Mouse (Mus musculus) cerebral cortex, adult 2 months (tissue): ENCODE data around the gene Nr2e1.

ENCODE experiments used
- WGBS: fragments of 180-500 bp; shearing (Covaris S2); methylation state at CpG from one replicate; pipeline ENCODE4 v1.1.7; 2018; 5-methylcytosine and 5-hydroxymethylcytosine counted together

Gene Nr2e1

DNA sequence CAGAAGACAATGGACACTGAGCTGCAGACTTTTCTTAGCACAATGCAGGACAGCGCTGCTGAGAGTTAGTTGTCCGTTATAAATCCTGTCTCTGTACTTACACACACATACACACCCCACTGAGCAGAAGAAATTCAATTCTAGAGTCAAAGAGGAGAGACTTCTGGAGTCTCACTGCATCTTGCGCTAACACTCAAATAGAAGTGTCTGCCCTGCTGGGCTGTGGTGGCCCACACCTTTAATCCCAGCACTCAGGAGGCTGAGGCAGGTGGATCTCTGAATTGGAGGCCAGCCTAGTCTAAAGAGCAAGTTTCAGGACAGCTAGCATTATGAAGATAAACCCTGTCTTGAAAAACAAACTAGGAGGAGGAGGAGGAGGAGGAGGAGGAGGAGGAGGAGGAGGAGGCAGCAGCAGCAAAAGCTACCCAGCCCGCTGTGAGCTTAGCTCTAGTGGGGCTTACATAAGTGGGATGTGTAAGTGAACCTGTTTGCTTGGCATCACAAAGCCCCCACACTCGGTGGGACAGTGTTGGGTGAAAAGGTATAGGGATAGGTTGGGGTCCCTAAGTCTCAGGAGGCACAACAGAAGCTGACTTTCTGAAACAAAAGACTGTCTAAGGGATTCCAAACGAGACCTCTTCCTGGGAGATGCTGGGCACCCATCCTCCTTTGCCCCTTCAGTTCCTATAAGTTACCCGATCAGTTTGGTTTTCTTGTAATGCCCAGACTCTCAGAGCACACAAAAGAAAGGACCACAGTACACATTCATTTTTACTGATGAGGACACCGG lies 4.7 kb upstream of the Nr2e1 start:
- 50% methylated on average over 8 of the region's 8 CpGs for WGBS

GRCm38 (mm10) chr10:42585596-42586305 lies 2.3 kb upstream of the Nr2e1 start:
- WGBS: 20% methylated on average over 22 of the region's 22 CpGs

DNA sequence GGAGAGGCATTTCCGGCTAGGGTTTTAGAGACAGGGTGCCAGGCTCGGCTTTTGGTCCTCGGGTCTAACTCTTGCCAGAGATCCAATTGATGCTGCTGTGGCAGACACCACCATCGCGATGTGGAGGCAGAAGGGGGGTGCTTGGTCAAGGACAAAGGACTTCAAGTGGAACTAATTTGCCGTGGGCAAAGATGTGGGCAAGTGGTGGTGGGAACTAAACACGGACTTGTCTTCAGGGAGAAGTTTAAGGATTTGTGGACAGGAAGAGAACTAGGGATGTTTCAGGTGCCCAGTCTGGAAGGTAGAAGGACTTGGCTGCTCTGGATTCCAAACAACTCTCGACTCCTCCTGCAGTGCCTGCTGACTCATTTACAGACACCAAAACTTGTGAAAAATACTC lies 1.7 kb upstream of the Nr2e1 start:
- WGBS: 9% methylated on average over 8 of the region's 8 CpGs

GRCm38 (mm10) chr10:42584436-42584983 lies 1.1 kb upstream of the Nr2e1 start:
- 4% methylated on average over 37 of the region's 37 CpGs for WGBS

DNA sequence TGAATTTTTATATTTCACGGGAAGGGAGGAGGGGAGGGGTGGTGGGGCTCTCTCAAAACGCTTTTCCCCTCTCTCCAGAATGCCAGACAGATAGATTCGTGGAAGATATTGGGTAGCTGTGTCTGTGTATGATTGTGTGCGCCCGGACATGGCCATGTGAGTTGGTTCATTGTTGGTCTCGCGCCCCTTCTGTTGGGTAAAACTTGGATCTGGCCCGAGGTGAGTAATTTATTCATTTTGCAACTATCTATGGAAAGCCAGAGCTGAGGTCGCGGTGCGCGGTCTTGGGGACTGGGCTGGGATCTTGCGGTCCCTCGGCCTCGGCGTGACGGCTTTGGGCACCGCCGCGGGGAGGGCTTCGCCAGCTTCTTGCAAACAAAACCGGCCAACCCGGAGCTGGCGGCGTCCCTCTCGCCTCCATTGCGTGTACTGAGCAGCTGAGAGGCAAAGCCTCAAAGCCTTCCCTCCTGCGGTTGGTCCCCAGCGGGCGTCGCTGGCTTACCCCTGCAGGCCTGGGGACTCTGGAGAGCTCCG lies 537 bp upstream of the Nr2e1 start:
- WGBS: under 1% methylated on average over 32 of the region's 32 CpGs

- WGBS: 1% methylated on average over 44 of the region's 44 CpGs
Measured at GRCm38 (mm10) chr10:42582566-42583110, 794 bp downstream of the Nr2e1 start.

- 6% methylated on average over 43 of the region's 45 CpGs for WGBS
Measured at GRCm38 (mm10) chr10:42581694-42582565, 1.5 kb downstream of the Nr2e1 start.

DNA sequence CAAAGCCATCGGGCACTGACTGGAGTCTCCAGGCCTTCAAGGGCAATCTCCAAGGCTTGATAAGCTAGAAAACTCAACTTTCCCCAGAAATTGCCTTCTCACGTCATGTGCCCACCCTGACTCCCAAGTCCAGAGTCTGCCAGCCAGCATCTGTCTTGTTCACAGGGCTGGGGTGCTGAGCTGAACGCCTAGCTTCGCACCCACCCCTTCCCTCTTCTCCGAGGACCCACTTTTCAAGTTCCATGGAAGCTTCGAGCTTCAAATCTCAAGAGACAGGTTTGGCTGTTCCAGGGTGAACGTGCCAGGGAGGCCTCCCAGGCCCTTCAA lies 2.5 kb downstream of the Nr2e1 start:
- WGBS: 31% methylated on average over 7 of the region's 7 CpGs

- 14% methylated on average over 29 of the region's 29 CpGs for WGBS
Measured at GRCm38 (mm10) chr10:42580131-42580950, 3.1 kb downstream of the Nr2e1 start.

- WGBS: 2% methylated on average over 41 of the region's 41 CpGs
Measured at GRCm38 (mm10) chr10:42579475-42580130, 3.8 kb downstream of the Nr2e1 start.

DNA sequence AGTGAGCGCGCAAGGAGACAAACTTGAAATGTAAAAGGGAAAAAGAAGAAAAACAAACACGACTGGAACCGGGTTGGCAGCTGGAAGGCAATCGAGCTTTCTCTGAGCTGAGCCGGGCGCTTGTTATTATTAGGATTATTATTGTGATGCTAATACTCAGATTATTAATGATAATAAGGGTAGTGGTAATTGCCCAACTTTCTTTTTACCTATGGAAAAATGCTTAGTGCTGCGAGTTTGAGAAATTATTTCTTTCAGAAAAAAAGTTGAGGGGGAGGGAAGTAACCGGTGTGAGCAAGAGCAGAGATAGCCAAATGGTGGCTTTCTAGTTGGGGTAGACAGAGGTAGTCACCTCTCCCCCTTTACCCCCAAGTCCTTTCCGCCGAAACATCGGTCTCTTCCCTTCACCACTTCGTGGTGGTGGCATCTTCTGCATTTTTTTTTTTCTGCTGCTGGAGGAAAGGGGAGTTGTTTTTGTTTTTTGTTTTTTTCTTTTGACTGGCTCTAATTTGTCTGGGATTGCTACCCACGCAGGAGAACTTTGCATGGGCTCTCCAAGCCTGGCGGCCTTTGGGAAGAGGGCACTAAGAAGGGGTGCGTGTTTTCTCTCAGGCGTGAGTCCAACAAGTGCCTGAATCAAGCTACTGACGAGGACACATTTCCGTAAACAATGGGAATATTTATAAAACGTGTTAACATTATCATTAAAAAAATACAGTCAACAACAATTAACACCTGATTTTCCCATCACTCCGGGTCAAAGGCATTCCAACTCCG lies 4.5 kb downstream of the Nr2e1 start:
- 15% methylated on average over 22 of the region's 22 CpGs for WGBS

GRCm38 (mm10) chr10:42578281-42578675 lies 5.2 kb downstream of the Nr2e1 start:
- WGBS: 22% methylated on average over 15 of the region's 15 CpGs

DNA sequence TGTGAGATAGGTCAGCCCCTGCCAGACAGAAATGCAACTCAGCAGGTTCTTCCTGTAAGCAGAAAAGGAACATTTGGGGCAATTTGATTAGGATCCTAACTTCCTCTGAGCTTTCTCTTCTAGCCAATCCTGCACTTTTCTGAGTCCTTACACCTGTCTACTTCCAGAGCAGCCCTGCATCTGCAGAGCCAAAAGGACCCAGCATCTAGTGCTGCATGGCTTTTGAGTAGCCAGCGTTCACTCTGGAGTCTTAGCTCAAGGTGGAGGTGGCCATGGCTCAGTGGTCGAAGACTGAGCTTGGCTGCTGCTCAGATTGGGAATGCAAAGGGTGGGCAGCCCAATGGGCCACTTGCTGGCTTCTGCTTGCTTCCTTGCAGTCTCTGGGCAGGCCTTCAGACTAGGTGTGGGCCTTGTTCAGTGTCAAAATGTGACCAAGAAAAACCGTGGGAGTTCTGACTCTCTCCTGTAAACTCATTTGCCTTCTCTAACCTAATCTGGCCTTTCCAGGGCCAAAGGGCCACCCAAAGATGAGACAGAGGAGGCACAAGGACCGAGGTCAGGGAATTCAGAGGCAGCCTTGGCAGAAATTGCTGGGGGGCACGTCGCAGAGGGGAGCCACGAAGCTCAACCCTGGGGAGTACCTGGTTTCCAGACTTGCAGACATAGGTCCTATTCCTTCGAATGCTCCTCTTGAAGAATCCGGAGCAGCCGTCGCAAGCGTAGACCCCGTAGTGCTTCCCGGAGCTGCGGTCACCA lies 5.7 kb downstream of the Nr2e1 start:
- 40% methylated on average over 15 of the region's 15 CpGs for WGBS

DNA sequence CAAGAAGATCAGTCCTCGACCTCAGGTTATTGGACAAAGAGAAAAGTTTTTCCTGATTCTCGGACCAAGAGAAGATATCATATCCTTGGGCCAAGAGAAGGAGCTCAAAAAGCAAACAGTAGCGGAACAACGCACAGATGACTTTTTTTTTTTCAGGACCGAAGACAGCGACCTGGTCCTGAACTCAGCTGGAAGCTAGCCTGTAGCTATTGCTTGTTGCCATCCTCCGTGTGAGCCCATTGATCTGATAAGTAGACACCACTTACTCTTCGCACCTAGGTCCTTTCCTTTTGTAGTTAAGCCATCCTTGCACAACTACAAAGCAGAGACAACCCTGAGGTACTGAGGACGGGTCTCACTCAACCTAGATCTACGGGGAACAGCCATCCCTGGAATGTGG lies 8.8 kb downstream of the Nr2e1 start:
- WGBS: 51% methylated on average over 10 of the region's 10 CpGs

DNA sequence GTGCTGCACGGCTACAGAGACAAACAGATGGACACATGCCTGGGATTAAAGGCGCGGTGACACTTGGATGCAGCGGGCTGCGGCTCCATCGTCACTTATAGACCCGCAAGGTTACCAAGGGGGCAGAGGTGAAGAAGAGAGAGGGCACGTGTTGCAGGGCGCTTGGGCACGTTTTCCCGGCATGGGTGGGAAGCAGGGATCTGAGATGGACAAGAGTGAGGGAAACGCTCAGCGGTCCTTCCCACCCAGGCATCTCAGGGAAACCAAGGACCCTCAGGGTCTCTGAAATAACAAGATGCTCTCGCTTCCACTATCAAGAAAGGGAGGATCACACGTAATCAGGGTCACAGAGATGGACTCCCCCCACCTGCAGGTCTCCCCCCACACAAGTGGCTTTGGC lies 10.5 kb downstream of the Nr2e1 start:
- WGBS: 28% methylated on average over 15 of the region's 15 CpGs

GRCm38 (mm10) chr10:42572567-42572966 lies 10.9 kb downstream of the Nr2e1 start:
- WGBS: 9% methylated on average over 20 of the region's 20 CpGs

GRCm38 (mm10) chr10:42562272-42562671 lies 21.2 kb downstream of the Nr2e1 start:
- WGBS: 30% methylated on average over 12 of the region's 12 CpGs

- WGBS: 85% methylated on average over 5 of the region's 5 CpGs
Measured at GRCm38 (mm10) chr10:42559581-42560200, 23.7 kb downstream of the Nr2e1 start.
